Mouse (Mus musculus): ENCODE data around the gene Prmt9. TPM values are rescaled to one million over a fixed set of nuclear protein-coding genes. Genes with fewer than 3 reads are reported as not detected.
A peak's percentile ranks its signal among the peaks of the same experiment; 100 is the strongest.

Prmt9 gene
- polyA plus RNA-seq, 1 experiment from 2014 or later, result 9.7 TPM

- no peaks in the 10 kb centered on the region for H3K9me3 ChIP-seq (ENCODE audit: control insufficient read depth, low read length)
- no peaks in the 10 kb centered on the region for H3K27me3 ChIP-seq (ENCODE audit: control insufficient read depth, insufficient read depth, low read length)
- H3K4me3 ChIP-seq (ENCODE audit: low read depth, low read length), result no peak overlapping the region
- no peak overlapping the region for H3K4me2 ChIP-seq (replicated peaks; ENCODE audit: low read depth)
- H3K27ac ChIP-seq (replicated peaks), result no peak overlapping the region
- no peak overlapping the region for H3K9ac ChIP-seq (ENCODE audit: low read length)
- no peaks in the 10 kb centered on the region for H3K36me3 ChIP-seq (ENCODE audit: control insufficient read depth, insufficient read depth, low read length)
- DNase-seq (ENCODE audit: low spot score), result no peak
- 90% methylated on average over 1 of the region's 1 CpGs for WGBS
- TF ChIP-seq CTCF (IDR thresholded peaks at IDR 0.05; ENCODE audit: low read depth) (no peak), EP300 (optimal IDR thresholded peaks at IDR 0.05) (no peak)
- H3K4me1 ChIP-seq (replicated peaks; ENCODE audit: control insufficient read depth, insufficient read depth), result no peaks in the 10 kb centered on the region
- ATAC-seq (ENCODE audit: low FRiP score, low TSS enrichment), result no peak
Measured at GRCm38 (mm10) chr8:77538256-77538655, 10.9 kb upstream of the Prmt9 start.

GRCm38 (mm10) chr8:77543152-77543777 lies 5.9 kb upstream of the Prmt9 start:
- Histone ChIP-seq H3K4me1 (replicated peaks; ENCODE audit: control insufficient read depth, insufficient read depth) (no peaks in the 10 kb centered on the region), H3K27me3 (ENCODE audit: control insufficient read depth, insufficient read depth, low read length) (no peaks in the 10 kb centered on the region), H3K9ac (ENCODE audit: low read length) (no peak overlapping the region), H3K4me3 (ENCODE audit: low read depth, low read length) (no peak overlapping the region), H3K36me3 (ENCODE audit: control insufficient read depth, insufficient read depth, low read length) (no peaks in the 10 kb centered on the region), H3K9me3 (ENCODE audit: control insufficient read depth, low read length) (no peaks in the 10 kb centered on the region), H3K4me2 (replicated peaks; ENCODE audit: low read depth) (no peak overlapping the region), H3K27ac (replicated peaks) (no peak overlapping the region)
- DNase-seq (ENCODE audit: low spot score), result no peak
- 83% methylated on average over 6 of the region's 6 CpGs for WGBS
- no peak for TF ChIP-seq CTCF (IDR thresholded peaks at IDR 0.05; ENCODE audit: low read depth)
- TF ChIP-seq EP300 (optimal IDR thresholded peaks at IDR 0.05), result no peak
- no peak for ATAC-seq (ENCODE audit: low FRiP score, low TSS enrichment)

GRCm38 (mm10) chr8:77544428-77544827 lies 4.8 kb upstream of the Prmt9 start:
- WGBS, result 54% methylated on average over 3 of the region's 3 CpGs
- no peak for TF ChIP-seq CTCF (IDR thresholded peaks at IDR 0.05; ENCODE audit: low read depth)
- no peak for TF ChIP-seq EP300 (optimal IDR thresholded peaks at IDR 0.05)
- Histone ChIP-seq H3K9me3 (ENCODE audit: control insufficient read depth, low read length) (no peaks in the 10 kb centered on the region), H3K4me3 (ENCODE audit: low read depth, low read length) (no peak overlapping the region), H3K4me1 (replicated peaks; ENCODE audit: control insufficient read depth, insufficient read depth) (no peaks in the 10 kb centered on the region), H3K36me3 (ENCODE audit: control insufficient read depth, insufficient read depth, low read length) (no peaks in the 10 kb centered on the region), H3K27me3 (ENCODE audit: control insufficient read depth, insufficient read depth, low read length) (no peaks in the 10 kb centered on the region), H3K4me2 (replicated peaks; ENCODE audit: low read depth) (no peak overlapping the region), H3K9ac (ENCODE audit: low read length) (no peak overlapping the region), H3K27ac (replicated peaks) (no peak overlapping the region)
- DNase-seq (ENCODE audit: low spot score) (no peak), ATAC-seq (ENCODE audit: low FRiP score, low TSS enrichment) (no peak)

GRCm38 (mm10) chr8:77545616-77546015 lies 3.6 kb upstream of the Prmt9 start:
- no peak for ATAC-seq (ENCODE audit: low FRiP score, low TSS enrichment)
- Histone ChIP-seq H3K4me2 (replicated peaks; ENCODE audit: low read depth) (no peak overlapping the region), H3K4me3 (ENCODE audit: low read depth, low read length) (no peak overlapping the region), H3K4me1 (replicated peaks; ENCODE audit: control insufficient read depth, insufficient read depth) (no peaks in the 10 kb centered on the region), H3K27me3 (ENCODE audit: control insufficient read depth, insufficient read depth, low read length) (no peaks in the 10 kb centered on the region), H3K27ac (replicated peaks) (no peak overlapping the region), H3K9me3 (ENCODE audit: control insufficient read depth, low read length) (no peaks in the 10 kb centered on the region), H3K9ac (ENCODE audit: low read length) (no peak overlapping the region), H3K36me3 (ENCODE audit: control insufficient read depth, insufficient read depth, low read length) (no peaks in the 10 kb centered on the region)
- no peak for DNase-seq (ENCODE audit: low spot score)
- WGBS, result 80% methylated on average over 4 of the region's 4 CpGs
- TF ChIP-seq CTCF (IDR thresholded peaks at IDR 0.05; ENCODE audit: low read depth) (no peak), EP300 (optimal IDR thresholded peaks at IDR 0.05) (no peak)

GRCm38 (mm10) chr8:77549881-77550580 lies 834 bp downstream of the Prmt9 start:
- H3K4me2 ChIP-seq (replicated peaks; ENCODE audit: low read depth), result peak overlapping the region; percentile 82
- 0 out of 2 replicates have a peak, but pooled peaks cover 3% of the 10 kb centered on the region for H3K9me3 ChIP-seq (ENCODE audit: control insufficient read depth, low read length)
- WGBS, result 9% methylated on average over 7 of the region's 7 CpGs
- DNase-seq (ENCODE audit: low spot score) (no peak), ATAC-seq (ENCODE audit: low FRiP score, low TSS enrichment) (no peak)
- peak overlapping the region; percentile 90 for H3K4me3 ChIP-seq (ENCODE audit: low read depth, low read length)
- peak overlapping the region; percentile 95 for H3K27ac ChIP-seq (replicated peaks)
- H3K4me1 ChIP-seq (replicated peaks; ENCODE audit: control insufficient read depth, insufficient read depth), result no peaks in the 10 kb centered on the region
- TF ChIP-seq CTCF (IDR thresholded peaks at IDR 0.05; ENCODE audit: low read depth) (peak; percentile 81), EP300 (optimal IDR thresholded peaks at IDR 0.05) (no peak)
- no peaks in the 10 kb centered on the region for H3K27me3 ChIP-seq (ENCODE audit: control insufficient read depth, insufficient read depth, low read length)
- peak overlapping the region; percentile 90 for H3K9ac ChIP-seq (ENCODE audit: low read length)
- H3K36me3 ChIP-seq (ENCODE audit: control insufficient read depth, insufficient read depth, low read length), result peaks cover 3% of the 10 kb centered on the region; the same call in 1 of the 2 replicates

- no peak for ATAC-seq (ENCODE audit: low FRiP score, low TSS enrichment)
- DNase-seq (ENCODE audit: low spot score), result no peak
- Histone ChIP-seq H3K9me3 (ENCODE audit: control insufficient read depth, low read length) (0 out of 2 replicates have a peak, but pooled peaks cover 3% of the 10 kb centered on the region), H3K9ac (ENCODE audit: low read length) (no peak overlapping the region), H3K4me1 (replicated peaks; ENCODE audit: control insufficient read depth, insufficient read depth) (no peaks in the 10 kb centered on the region), H3K27me3 (ENCODE audit: control insufficient read depth, insufficient read depth, low read length) (no peaks in the 10 kb centered on the region), H3K4me2 (replicated peaks; ENCODE audit: low read depth) (no peak overlapping the region), H3K27ac (replicated peaks) (no peak overlapping the region), H3K36me3 (ENCODE audit: control insufficient read depth, insufficient read depth, low read length) (peaks cover 6% of the 10 kb centered on the region), H3K4me3 (ENCODE audit: low read depth, low read length) (no peak overlapping the region)
- WGBS, result 94% methylated on average over 3 of the region's 3 CpGs
- no peak for TF ChIP-seq EP300 (optimal IDR thresholded peaks at IDR 0.05)
- no peak for TF ChIP-seq CTCF (IDR thresholded peaks at IDR 0.05; ENCODE audit: low read depth)
Measured at GRCm38 (mm10) chr8:77552491-77552890, 3.3 kb downstream of the Prmt9 start.
